Mouse (Mus musculus): ENCODE data around the gene Unc13d.

DNA sequence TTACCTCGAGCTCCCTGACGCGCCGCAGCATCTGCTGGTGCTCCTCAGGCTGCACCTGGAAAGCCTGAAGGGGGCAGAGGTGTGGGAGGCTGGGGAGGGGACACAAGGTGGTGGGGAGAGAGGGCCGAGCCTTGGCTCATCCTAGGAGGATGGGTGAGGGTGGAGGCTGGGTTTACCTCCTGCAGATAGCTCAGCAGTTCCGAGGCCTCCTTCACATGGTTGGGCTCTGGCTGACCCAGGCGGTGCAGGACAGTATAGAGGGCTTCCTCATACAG, 1.6 kb downstream of the Unc13d start:
- TF ChIP-seq CTCF (IDR thresholded peaks at IDR 0.05; ENCODE audit: insufficient read depth, low read length) (no peak), POLR2A (IDR thresholded peaks at IDR 0.05; ENCODE audit: borderline replicate concordance, extremely low read depth, low read depth, low read length) (no peak)

Data from lung, adult 2 months (tissue).